Mouse (Mus musculus) heart, embryonic 10.5 days (tissue): ENCODE data around the gene Cdk12. TPM values are rescaled to one million over a fixed set of nuclear protein-coding genes. Genes with fewer than 3 reads are reported as not detected.
A peak's percentile ranks its signal among the peaks of the same experiment; 100 is the strongest.

ENCODE experiments used
- DNase-seq: peaks from one replicate; pipeline ENCODE4 v3.0.0-alpha.2; 2017; ENCODE audit warnings: low spot score
- H3K27ac ChIP-seq: fragments of 300-500 bp; sonication (generic); 2 replicates; pipeline ENCODE4 v1.5.1; 2016; ENCODE audit warnings: mild to moderate bottlenecking
- H3K27me3 ChIP-seq: fragments of 300-500 bp; sonication (generic); 2 replicates; pipeline ENCODE4 v1.6.1; 2016; ENCODE audit warnings: mild to moderate bottlenecking; ENCODE audit not compliant: poor library complexity, insufficient read depth, severe bottlenecking
- H3K36me3 ChIP-seq: fragments of 300-500 bp; sonication (generic); 2 replicates; pipeline ENCODE4 v1.6.1; 2016; ENCODE audit warnings: mild to moderate bottlenecking, moderate library complexity
- H3K4me1 ChIP-seq: fragments of 300-500 bp; sonication (generic); 2 replicates; pipeline ENCODE4 v1.6.1; 2016; ENCODE audit warnings: mild to moderate bottlenecking
- H3K4me3 ChIP-seq: fragments of 300-500 bp; sonication (generic); 2 replicates; pipeline ENCODE4 v1.5.1; 2016; ENCODE audit warnings: mild to moderate bottlenecking, moderate library complexity
- H3K9me3 ChIP-seq: fragments of 300-500 bp; sonication (generic); 2 replicates; pipeline ENCODE4 v1.6.1; 2016; ENCODE audit warnings: mild to moderate bottlenecking, moderate library complexity
- WGBS: fragments of 180-500 bp; shearing (Covaris S2); methylation state at CpG from one replicate; pipeline ENCODE4 v1.1.7; 2016; 5-methylcytosine and 5-hydroxymethylcytosine counted together
- polyA plus RNA-seq: library from polyadenylated mRNA; unstranded; fragments of >200 nt; fragmentation: Nextera tagmentation; extraction: Ambion mirVana; gene quantifications from 2 replicates; pipeline ENCODE4 v1.2.1, GENCODE M21; 2016

Gene Cdk12
- polyA plus RNA-seq, 1 experiment from 2014 or later = 10.9 TPM

DNA sequence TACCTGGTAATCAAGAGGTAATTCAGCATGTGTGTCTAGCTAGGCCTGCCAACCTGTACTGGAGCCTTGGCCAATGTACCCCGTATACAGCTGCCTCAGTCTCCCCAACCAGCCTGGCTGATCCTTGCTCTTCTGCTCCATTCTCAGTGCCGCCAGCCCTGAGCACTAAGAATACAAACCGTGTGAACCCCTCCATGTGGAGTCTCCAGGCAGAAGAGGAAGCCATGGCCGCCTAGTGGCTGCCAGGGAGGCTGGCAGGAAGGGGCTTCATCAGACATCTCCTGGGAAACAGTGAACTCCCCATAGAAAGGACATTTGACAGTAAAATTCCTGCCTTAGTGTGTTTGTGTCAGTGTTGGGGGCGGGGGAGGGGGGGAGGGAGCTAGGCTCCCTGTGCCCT is 93.4 kb downstream of the Cdk12 start:
- DNase-seq = no peak
- Histone ChIP-seq H3K4me3 (no peak overlapping the region), H3K9me3 (no peaks in the 10 kb centered on the region), H3K4me1 (peaks cover 40% of the 10 kb centered on the region), H3K27me3 (peaks cover 82% of the 10 kb centered on the region), H3K27ac (no peak overlapping the region), H3K36me3 (no peaks in the 10 kb centered on the region)
- WGBS = 3% methylated on average over 5 of the region's 5 CpGs

DNA sequence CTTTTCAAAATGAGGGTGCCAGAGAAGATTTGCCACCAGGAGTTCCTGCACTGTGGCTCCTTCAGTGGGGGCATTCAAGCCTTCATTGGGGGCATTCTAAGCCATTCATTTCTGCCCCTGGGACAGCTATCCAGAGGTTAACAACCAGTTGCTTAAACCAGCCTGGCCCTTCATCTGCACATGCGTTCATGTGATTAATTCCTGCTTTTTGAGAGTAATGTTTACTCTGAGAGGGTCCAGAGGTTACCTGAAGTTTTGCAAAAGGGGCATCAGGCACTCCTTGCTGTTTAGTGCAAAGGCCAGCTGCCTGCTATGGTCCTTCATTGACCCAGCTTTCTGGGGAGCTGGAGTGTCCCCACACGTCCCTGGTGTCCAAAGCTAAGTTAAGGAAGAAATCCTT is 94.1 kb downstream of the Cdk12 start:
- WGBS = 66% methylated on average over 2 of the region's 2 CpGs
- DNase-seq = no peak
- Histone ChIP-seq H3K4me3 (no peak overlapping the region), H3K27ac (no peak overlapping the region), H3K27me3 (peaks cover 88% of the 10 kb centered on the region), H3K36me3 (no peaks in the 10 kb centered on the region), H3K4me1 (peaks cover 40% of the 10 kb centered on the region), H3K9me3 (no peaks in the 10 kb centered on the region)

DNA sequence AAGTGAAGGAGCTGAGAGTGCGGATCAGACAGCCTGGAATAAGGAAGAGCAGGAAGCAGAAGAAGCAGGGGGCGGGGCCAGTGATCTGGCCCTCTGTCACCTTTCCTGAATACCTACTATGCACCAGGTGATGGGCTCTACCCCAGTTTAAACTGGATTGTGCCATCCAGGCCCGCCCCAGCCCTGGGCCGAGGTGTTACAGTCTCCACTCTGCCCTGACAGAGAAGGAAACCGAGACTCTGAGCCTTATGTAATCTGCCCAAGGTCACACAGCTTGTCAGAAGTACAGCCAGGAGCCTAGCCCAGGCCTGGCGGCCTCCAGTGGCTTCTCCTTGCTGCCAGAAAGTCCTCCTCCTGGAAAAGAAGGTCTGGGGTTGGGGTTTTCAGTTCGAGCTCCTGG is 94.9 kb downstream of the Cdk12 start:
- Histone ChIP-seq H3K27me3 (peaks cover 90% of the 10 kb centered on the region), H3K4me3 (no peak overlapping the region), H3K4me1 (peaks cover 40% of the 10 kb centered on the region)

GRCm38 (mm10) chr11:98298484-98299205 is 95.8 kb downstream of the Cdk12 start:
- DNase-seq = no peak
- H3K36me3 ChIP-seq = no peaks in the 10 kb centered on the region
- 22% methylated on average over 10 of the region's 10 CpGs for WGBS
- H3K9me3 ChIP-seq = no peaks in the 10 kb centered on the region
- no peak overlapping the region; the same call in 1 of the 2 replicates for H3K27ac ChIP-seq
- peaks cover 92% of the 10 kb centered on the region for H3K27me3 ChIP-seq
- peaks cover 40% of the 10 kb centered on the region for H3K4me1 ChIP-seq
- H3K4me3 ChIP-seq = no peak overlapping the region

More for the DNA sequence above, 94.9 kb downstream of the Cdk12 start:
- Histone ChIP-seq H3K27ac (peak overlapping the region; percentile 67), H3K9me3 (no peaks in the 10 kb centered on the region), H3K36me3 (no peaks in the 10 kb centered on the region)
- WGBS = 24% methylated on average over 7 of the region's 7 CpGs
- DNase-seq = no peak

GRCm38 (mm10) chr11:98313790-98314323 is 111.0 kb downstream of the Cdk12 start:
- Histone ChIP-seq H3K27ac (no peak overlapping the region), H3K4me3 (peak overlapping the region; percentile 29; the same call in 1 of the 2 replicates), H3K36me3 (0 out of 2 replicates have a peak, but pooled peaks cover 2% of the 10 kb centered on the region), H3K4me1 (0 out of 2 replicates have a peak, but pooled peaks cover 3% of the 10 kb centered on the region), H3K27me3 (peaks cover 91% of the 10 kb centered on the region), H3K9me3 (no peaks in the 10 kb centered on the region)
- no peak for DNase-seq
- WGBS = 1% methylated on average over 26 of the region's 26 CpGs

GRCm38 (mm10) chr11:98317479-98317878 is 114.6 kb downstream of the Cdk12 start:
- Histone ChIP-seq H3K27me3 (peaks cover 98% of the 10 kb centered on the region), H3K4me3 (no peak overlapping the region), H3K36me3 (0 out of 2 replicates have a peak, but pooled peaks cover 2% of the 10 kb centered on the region), H3K9me3 (no peaks in the 10 kb centered on the region), H3K4me1 (0 out of 2 replicates have a peak, but pooled peaks cover 3% of the 10 kb centered on the region), H3K27ac (no peak overlapping the region; the same call in 1 of the 2 replicates)
- DNase-seq = no peak
- 3% methylated on average over 7 of the region's 7 CpGs for WGBS

GRCm38 (mm10) chr11:98318421-98319116 is 115.7 kb downstream of the Cdk12 start:
- no peaks in the 10 kb centered on the region for H3K9me3 ChIP-seq
- 1% methylated on average over 14 of the region's 14 CpGs for WGBS
- 0 out of 2 replicates have a peak, but pooled peaks cover 2% of the 10 kb centered on the region for H3K36me3 ChIP-seq
- peaks cover 100% of the 10 kb centered on the region for H3K27me3 ChIP-seq
- no peak overlapping the region for H3K27ac ChIP-seq
- 0 out of 2 replicates have a peak, but pooled peaks cover 3% of the 10 kb centered on the region for H3K4me1 ChIP-seq
- no peak for DNase-seq
- no peak overlapping the region for H3K4me3 ChIP-seq

DNA sequence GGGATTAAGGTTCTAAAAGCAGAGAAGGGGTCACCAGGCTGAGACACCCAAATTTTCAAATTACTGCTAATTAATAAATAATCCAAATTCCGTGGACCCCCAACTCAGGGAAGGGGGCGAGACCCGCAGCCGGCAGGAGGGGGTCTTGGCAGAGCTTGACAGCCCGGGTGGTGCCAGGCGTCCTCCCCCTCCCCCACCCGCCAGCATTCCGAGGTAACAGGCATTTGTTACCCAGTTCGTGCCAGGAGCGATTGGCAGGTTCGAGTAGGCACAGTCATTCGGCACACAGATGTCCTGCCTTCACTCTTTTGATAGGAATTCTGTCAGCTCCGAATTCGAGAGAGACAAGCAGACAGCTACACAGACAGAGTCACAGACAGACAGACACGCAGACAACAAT is 116.3 kb downstream of the Cdk12 start:
- Histone ChIP-seq H3K36me3 (0 out of 2 replicates have a peak, but pooled peaks cover 2% of the 10 kb centered on the region), H3K9me3 (no peaks in the 10 kb centered on the region), H3K27me3 (peaks cover 100% of the 10 kb centered on the region), H3K4me3 (no peak overlapping the region), H3K27ac (no peak overlapping the region), H3K4me1 (no peaks in the 10 kb centered on the region)
- no peak for DNase-seq
- 3% methylated on average over 15 of the region's 15 CpGs for WGBS

GRCm38 (mm10) chr11:98319544-98319943 is 116.7 kb downstream of the Cdk12 start:
- H3K4me3 ChIP-seq = no peak overlapping the region
- no peak for DNase-seq
- H3K9me3 ChIP-seq = no peaks in the 10 kb centered on the region
- H3K27ac ChIP-seq = no peak overlapping the region
- WGBS = 20% methylated on average over 4 of the region's 4 CpGs
- peaks cover 100% of the 10 kb centered on the region for H3K27me3 ChIP-seq
- no peaks in the 10 kb centered on the region for H3K4me1 ChIP-seq
- H3K36me3 ChIP-seq = 0 out of 2 replicates have a peak, but pooled peaks cover 2% of the 10 kb centered on the region

DNA sequence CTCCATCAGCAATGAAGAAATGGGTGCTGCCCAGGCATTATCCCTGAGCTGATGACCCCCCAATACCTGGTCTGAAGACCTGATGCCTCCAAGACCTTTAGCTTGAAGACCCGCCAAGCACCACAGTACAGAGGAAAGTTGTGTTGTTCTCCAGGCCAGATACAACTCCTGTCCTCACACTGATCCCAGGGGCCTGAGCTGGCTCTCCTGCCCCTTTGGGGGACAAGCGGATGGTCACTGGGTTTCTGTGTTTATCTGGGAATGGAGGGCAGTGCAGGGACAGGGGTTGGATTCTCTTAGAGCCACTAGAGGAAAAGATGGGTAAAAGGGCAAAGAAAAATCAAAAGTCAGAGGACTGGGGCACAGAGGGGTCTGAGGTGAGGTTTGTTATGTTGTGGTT is 117.1 kb downstream of the Cdk12 start:
- H3K4me1 ChIP-seq = no peaks in the 10 kb centered on the region
- H3K27ac ChIP-seq = no peak overlapping the region
- WGBS = 7% methylated on average over 2 of the region's 2 CpGs
- H3K27me3 ChIP-seq = peaks cover 100% of the 10 kb centered on the region
- H3K9me3 ChIP-seq = no peaks in the 10 kb centered on the region
- H3K36me3 ChIP-seq = 0 out of 2 replicates have a peak, but pooled peaks cover 2% of the 10 kb centered on the region
- H3K4me3 ChIP-seq = no peak overlapping the region
- no peak for DNase-seq

- no peaks in the 10 kb centered on the region for H3K4me1 ChIP-seq
- H3K9me3 ChIP-seq = no peaks in the 10 kb centered on the region
- no peak overlapping the region for H3K4me3 ChIP-seq
- 13% methylated on average over 12 of the region's 12 CpGs for WGBS
- peaks cover 100% of the 10 kb centered on the region for H3K27me3 ChIP-seq
- H3K27ac ChIP-seq = no peak overlapping the region
- no peak for DNase-seq
- H3K36me3 ChIP-seq = 0 out of 2 replicates have a peak, but pooled peaks cover 2% of the 10 kb centered on the region
These were observed 117.5 kb downstream of the Cdk12 start for GRCm38 (mm10) chr11:98320381-98320780.

GRCm38 (mm10) chr11:98320806-98321676 is 118.2 kb downstream of the Cdk12 start:
- Histone ChIP-seq H3K27me3 (peaks cover 100% of the 10 kb centered on the region), H3K4me1 (no peaks in the 10 kb centered on the region), H3K4me3 (no peak overlapping the region), H3K9me3 (no peaks in the 10 kb centered on the region), H3K36me3 (0 out of 2 replicates have a peak, but pooled peaks cover 2% of the 10 kb centered on the region), H3K27ac (no peak overlapping the region)
- 1% methylated on average over 30 of the region's 30 CpGs for WGBS
- DNase-seq = no peak
